Mouse (Mus musculus): ENCODE results near the gene Agbl1.

- no peak for TF ChIP-seq POLR2A (IDR thresholded peaks at IDR 0.05; ENCODE audit: insufficient read depth, low read depth, low read length)
- TF ChIP-seq CTCF (IDR thresholded peaks at IDR 0.05): no peak
These were observed 236.7 kb downstream of the Agbl1 start for GRCm38 (mm10) chr7:76466427-76466826.
